Mouse (Mus musculus): ENCODE measurements around the gene Cotl1.

DNA sequence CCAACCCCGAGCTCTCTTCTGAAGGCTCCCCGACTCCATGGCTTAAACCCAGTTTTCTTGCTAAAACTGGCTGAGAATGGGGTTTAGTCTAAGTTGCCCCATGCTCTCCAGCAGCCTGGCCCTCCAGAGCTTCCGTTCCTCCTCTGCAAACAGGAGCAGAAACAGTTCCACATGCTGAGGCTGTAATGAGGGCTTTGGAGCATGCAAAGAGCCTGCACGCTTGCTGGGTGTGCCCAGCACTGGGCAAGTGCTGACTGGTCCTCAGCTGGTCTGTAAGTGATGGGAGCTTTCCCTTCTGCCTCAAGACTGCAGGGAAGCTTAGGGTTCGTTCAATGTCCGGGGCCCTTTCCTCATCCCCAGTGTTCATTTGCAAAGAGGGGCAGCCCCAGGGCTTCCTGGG is 24.1 kb downstream of the Cotl1 start:
- no peak for TF ChIP-seq POLR2A (IDR thresholded peaks at IDR 0.05; ENCODE audit: low read depth, low read length)
- TF ChIP-seq CTCF (IDR thresholded peaks at IDR 0.05; ENCODE audit: extremely low read depth, insufficient read depth, insufficient read length, insufficient replicate concordance), result no peak
